Mouse (Mus musculus): ENCODE measurements around the gene 4932415D10Rik. TPM values are rescaled to one million over a fixed set of nuclear protein-coding genes. Genes with fewer than 3 reads are reported as not detected.

4932415D10Rik gene
- 264 TPM for polyA plus RNA-seq (2014; fragmentation: Illumina TruSeq; extraction: RNeasy Lipid Tissue Mini Kit (QIAGEN cat#74804); ENCODE audit: low read depth, low replicate concordance)

GRCm38 (mm10) chr10:82316482-82316881 is at the start of gene 4932415D10Rik:
Gene 4932415D10Rik, minus strand, starts transcription at chr10:82316582.

DNA sequence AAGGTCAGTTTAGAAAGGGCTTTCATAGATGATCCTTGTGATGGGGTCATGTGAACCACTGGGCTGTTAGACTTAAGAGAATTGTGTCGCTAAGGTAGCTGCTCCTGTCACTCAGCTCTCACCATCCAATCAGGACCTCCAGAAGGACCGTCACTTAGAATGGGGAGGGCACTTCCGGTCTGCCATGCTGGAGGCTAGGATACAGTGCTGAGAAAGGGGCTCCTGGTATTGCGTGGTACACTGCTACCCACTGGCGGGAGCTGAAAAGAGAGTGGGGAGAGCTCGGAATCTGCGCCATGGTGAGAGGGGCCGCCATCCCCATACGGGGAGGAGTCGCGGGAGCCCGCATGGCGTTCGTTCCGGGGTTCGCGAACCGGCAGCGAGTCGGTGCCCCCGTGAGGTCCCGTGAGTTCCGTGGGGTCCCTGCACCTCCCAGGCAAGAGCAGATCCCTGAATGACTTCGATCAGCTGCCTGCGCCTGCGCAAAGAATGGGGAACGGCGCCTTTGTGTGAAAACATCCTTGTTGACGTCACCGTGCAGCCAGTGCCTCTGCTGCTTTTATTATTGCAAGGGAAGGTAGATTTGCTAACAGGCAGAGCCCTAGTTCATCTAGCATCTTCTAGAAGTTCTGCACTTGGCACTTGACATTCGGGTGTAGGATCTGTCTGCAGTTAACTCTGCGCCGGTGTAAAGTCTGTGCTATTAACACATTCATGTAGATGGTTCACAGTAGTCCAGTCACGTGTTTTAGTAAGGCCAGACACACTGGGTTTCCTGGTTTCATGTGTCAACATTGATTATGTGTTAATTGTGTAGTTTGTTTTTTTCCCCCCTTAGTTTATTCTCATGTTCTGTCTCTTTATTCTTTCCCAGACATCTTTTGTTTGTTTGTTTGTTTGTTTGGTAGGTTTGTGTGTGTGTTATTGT is 38.0 kb upstream of the 4932415D10Rik start, which contains the start of gene Gm4924:
Gene Gm4924 (plus strand): TSS at position 173 of the 928 bp plus-strand sequence.

DNA sequence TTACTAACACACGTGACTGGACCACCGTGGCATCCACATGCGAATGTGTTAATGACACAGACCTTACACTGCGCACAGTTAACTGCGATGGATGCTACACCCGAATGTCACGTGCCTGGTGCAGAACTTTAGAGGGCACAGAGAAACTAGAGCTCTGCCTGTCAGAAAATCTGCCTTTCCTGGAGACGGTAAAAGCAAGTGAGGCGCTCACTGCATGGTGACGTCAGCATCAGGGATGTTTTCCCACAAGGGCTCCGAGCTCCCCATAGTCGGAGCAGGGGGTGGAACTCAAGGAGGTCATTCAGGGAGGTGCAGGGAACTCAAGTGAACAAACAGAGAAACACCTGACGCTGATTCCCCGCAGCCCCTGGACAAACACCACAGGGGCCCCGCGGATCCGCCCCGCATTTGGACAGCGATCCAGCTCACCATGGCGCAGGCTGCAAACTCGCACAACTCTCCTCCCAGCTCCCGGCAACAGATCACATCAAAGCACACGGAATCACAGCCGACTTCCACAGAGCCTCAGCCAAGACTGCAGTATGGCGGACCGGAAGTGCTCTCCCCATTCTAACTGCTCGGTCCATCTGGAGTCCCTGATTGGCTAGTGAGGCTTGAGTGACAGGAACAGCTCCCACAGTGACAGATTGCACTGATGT is 75.5 kb downstream of the 4932415D10Rik start, which contains the start of gene Zfp938:
Gene Zfp938 (minus strand): TSS at position 539 of the 659 bp plus-strand sequence.

Other genes with a start within 250 kb of the 4932415D10Rik start
- gene BC024063, start 233.2 kb downstream of the 4932415D10Rik start, polyA plus RNA-seq (2014; fragmentation: Illumina TruSeq; extraction: RNeasy Lipid Tissue Mini Kit (QIAGEN cat#74804); ENCODE audit: low read depth, low replicate concordance): 6.9 TPM
- 4.5 TPM for gene AU041133, start 188.6 kb downstream of the 4932415D10Rik start, polyA plus RNA-seq (2014; fragmentation: Illumina TruSeq; extraction: RNeasy Lipid Tissue Mini Kit (QIAGEN cat#74804); ENCODE audit: low read depth, low replicate concordance)
- gene Zfp938, start 75.3 kb downstream of the 4932415D10Rik start, polyA plus RNA-seq (2014; fragmentation: Illumina TruSeq; extraction: RNeasy Lipid Tissue Mini Kit (QIAGEN cat#74804); ENCODE audit: low read depth, low replicate concordance): 15.4 TPM
- 10.8 TPM for gene Gm4924, start 37.7 kb upstream of the 4932415D10Rik start, polyA plus RNA-seq (2014; fragmentation: Illumina TruSeq; extraction: RNeasy Lipid Tissue Mini Kit (QIAGEN cat#74804); ENCODE audit: low read depth, low replicate concordance)
- gene Gm1553, start 176.0 kb upstream of the 4932415D10Rik start, polyA plus RNA-seq (2014; fragmentation: Illumina TruSeq; extraction: RNeasy Lipid Tissue Mini Kit (QIAGEN cat#74804); ENCODE audit: low read depth, low replicate concordance): not detected

Data from testis, adult 10 weeks (tissue).